In genomic region chr10:99097374-99097773, GRCm38 (mm10) we compare ENCODE assay signal across 9 mouse cellular contexts. TPM values are rescaled to one million over a fixed set of nuclear protein-coding genes. Genes with fewer than 3 reads are reported as not detected.
DNase-seq lines count a peak whose midpoint lies in the region; ATAC-seq and TF ChIP-seq lines count a peak whose summit lies in the region.
"Had no signal": no experiment of that assay in that cellular context is flagged by ENCODE, and none has a peak within 500 bp of the region (broad histone marks: within the 10 kb centered on the region; RNA-seq: fewer than 3 reads in every experiment).

No protein-coding gene starts in this region.

- peak; percentile 33 for DNase-seq in forebrain, postnatal 0 days
- DNase-seq in midbrain, embryonic 14.5 days = peak; percentile 69
- peak; percentile 45 for DNase-seq in adrenal gland, postnatal 25 days
- DNase-seq in induced T-regulatory cell, adult 2 months (ENCODE audit: low read depth) = peak; percentile 77
- DNase-seq in mesoderm, embryonic 11.5 days (ENCODE audit: low read depth, low spot score) = peak; percentile 62
- DNase-seq in MN1 (ENCODE audit: low spot score) = no peak

- H3K4me3 ChIP-seq in forebrain, postnatal 0 days (ENCODE audit: low read depth, low read length) = no peak overlapping the region
- no peak overlapping the region for H3K4me3 ChIP-seq in forebrain, embryonic 15.5 days
- H3K4me3 ChIP-seq in midbrain, embryonic 14.5 days (replicated peaks; ENCODE audit: low read depth, low read length) = no peak overlapping the region
- no peak overlapping the region for H3K4me3 ChIP-seq in midbrain, embryonic 16.5 days (ENCODE audit: low read depth, low read length)
- H3K4me3 ChIP-seq: limb, embryonic 15.5 days had no signal

- H3K9ac ChIP-seq in forebrain, postnatal 0 days = no peak overlapping the region
- H3K9ac ChIP-seq in forebrain, embryonic 15.5 days (replicated peaks) = no peak overlapping the region
- no peak overlapping the region for H3K9ac ChIP-seq in midbrain, embryonic 14.5 days (replicated peaks; ENCODE audit: low read length)
- H3K9ac ChIP-seq in midbrain, embryonic 16.5 days (ENCODE audit: low read depth, low read length) = no peak overlapping the region
- H3K9ac ChIP-seq: limb, embryonic 15.5 days had no signal

- no peak overlapping the region for H3K27ac ChIP-seq in forebrain, postnatal 0 days (ENCODE audit: low read depth, low read length)
- H3K27ac ChIP-seq in forebrain, embryonic 15.5 days (replicated peaks) = no peak overlapping the region
- no peak overlapping the region for H3K27ac ChIP-seq in midbrain, embryonic 14.5 days (replicated peaks; ENCODE audit: low read depth, low read length)
- no peak overlapping the region for H3K27ac ChIP-seq in midbrain, embryonic 16.5 days (ENCODE audit: low read length)
- H3K27ac ChIP-seq: limb, embryonic 15.5 days had no signal

- no peaks in the 10 kb centered on the region for H3K36me3 ChIP-seq in forebrain, postnatal 0 days (ENCODE audit: insufficient read depth)
- no peaks in the 10 kb centered on the region for H3K36me3 ChIP-seq in forebrain, embryonic 15.5 days
- no peaks in the 10 kb centered on the region for H3K36me3 ChIP-seq in midbrain, embryonic 14.5 days (ENCODE audit: control insufficient read depth, insufficient read depth, low read length)
- H3K36me3 ChIP-seq in midbrain, embryonic 16.5 days (ENCODE audit: control insufficient read depth, insufficient read depth, low read length) = no peaks in the 10 kb centered on the region
- H3K36me3 ChIP-seq: limb, embryonic 15.5 days had no signal

- H3K9me3 ChIP-seq in forebrain, postnatal 0 days (ENCODE audit: low read length) = no peaks in the 10 kb centered on the region
- no peaks in the 10 kb centered on the region for H3K9me3 ChIP-seq in forebrain, embryonic 15.5 days
- H3K9me3 ChIP-seq in midbrain, embryonic 14.5 days (ENCODE audit: control insufficient read depth, low read length) = no peaks in the 10 kb centered on the region
- no peaks in the 10 kb centered on the region for H3K9me3 ChIP-seq in midbrain, embryonic 16.5 days (replicated peaks; ENCODE audit: control insufficient read depth, low read length, poor library complexity, severe bottlenecking)
- H3K9me3 ChIP-seq: limb, embryonic 15.5 days had no signal

- peak; percentile 67 for TF ChIP-seq CTCF in forebrain, postnatal 0 days (IDR thresholded peaks at IDR 0.05; ENCODE audit: low read depth)

- H3K4me2 ChIP-seq in forebrain, postnatal 0 days (ENCODE audit: low read depth) = no peak overlapping the region
- H3K4me2 ChIP-seq in forebrain, embryonic 15.5 days (replicated peaks) = no peak overlapping the region
- H3K4me2 ChIP-seq in midbrain, embryonic 14.5 days (ENCODE audit: low read length) = no peak overlapping the region
- no peak overlapping the region for H3K4me2 ChIP-seq in midbrain, embryonic 16.5 days (ENCODE audit: low read length)
- H3K4me2 ChIP-seq: limb, embryonic 15.5 days had no signal

- no peaks in the 10 kb centered on the region for H3K27me3 ChIP-seq in forebrain, postnatal 0 days (ENCODE audit: insufficient read depth, low read length)
- H3K27me3 ChIP-seq in forebrain, embryonic 15.5 days = no peaks in the 10 kb centered on the region
- no peaks in the 10 kb centered on the region for H3K27me3 ChIP-seq in midbrain, embryonic 14.5 days (ENCODE audit: control insufficient read depth, insufficient read depth, low read length)
- no peaks in the 10 kb centered on the region for H3K27me3 ChIP-seq in midbrain, embryonic 16.5 days (ENCODE audit: control insufficient read depth, insufficient read depth, low read depth, low read length)
- H3K27me3 ChIP-seq: limb, embryonic 15.5 days had no signal

- ATAC-seq in forebrain, postnatal 0 days = no peak
- no peak; the same call in 1 of the 2 replicates for ATAC-seq in forebrain, embryonic 15.5 days (replicated peaks)
- ATAC-seq in midbrain, embryonic 14.5 days (ENCODE audit: low FRiP score, low TSS enrichment) = no peak
- ATAC-seq in midbrain, embryonic 16.5 days = no peak

- H3K4me1 ChIP-seq in forebrain, postnatal 0 days (ENCODE audit: insufficient read depth) = no peaks in the 10 kb centered on the region
- no peaks in the 10 kb centered on the region for H3K4me1 ChIP-seq in forebrain, embryonic 15.5 days
- no peaks in the 10 kb centered on the region for H3K4me1 ChIP-seq in midbrain, embryonic 14.5 days (ENCODE audit: control insufficient read depth, insufficient read depth, low read length)
- H3K4me1 ChIP-seq in midbrain, embryonic 16.5 days (ENCODE audit: control insufficient read depth, insufficient read depth, low read length) = no peaks in the 10 kb centered on the region
- H3K4me1 ChIP-seq: limb, embryonic 15.5 days had no signal

- WGBS in forebrain, postnatal 0 days = 71% methylated on average over 10 of the region's 10 CpGs
- WGBS in forebrain, embryonic 15.5 days = 80% methylated on average over 10 of the region's 10 CpGs
- 79% methylated on average over 10 of the region's 10 CpGs for WGBS in midbrain, embryonic 14.5 days
- 76% methylated on average over 10 of the region's 10 CpGs for WGBS in midbrain, embryonic 16.5 days

RNA-seq across cellular contexts. Expression of gene Poc1b, which starts 9.5 kb away (rescaled TPM):
- 10.1 and 12.4 TPM in 2 replicates for total RNA-seq in forebrain, postnatal 0 days (2014; rRNA removed)
- 12.0 and 14.4 TPM in 2 replicates for polyA plus RNA-seq in forebrain, postnatal 0 days (2015; fragmentation: Nextera tagmentation; extraction: Ambion mirVana)
- polyA plus RNA-seq in forebrain, embryonic 15.5 days (2015; fragmentation: Nextera tagmentation; extraction: Ambion mirVana) = 15.4 and 16.4 TPM in 2 replicates
- 10.0 and 14.9 TPM in 2 replicates for polyA plus RNA-seq in midbrain, embryonic 14.5 days (2014; fragmentation: Nextera tagmentation; extraction: Ambion mirVana)
- polyA plus RNA-seq in midbrain, embryonic 16.5 days (2015; fragmentation: Nextera tagmentation; extraction: Ambion mirVana) = 10.5 and 11.2 TPM in 2 replicates
- total RNA-seq in adrenal gland, postnatal 25 days (2021) = 16.2 and 18.2 TPM in 2 replicates

RNA-seq across cellular contexts. Expression of gene Galnt4, which starts 10.6 kb away (rescaled TPM):
- total RNA-seq in forebrain, postnatal 0 days (2014; rRNA removed) = 3.7 and 5.3 TPM in 2 replicates
- 1.5 and 2.1 TPM in 2 replicates for polyA plus RNA-seq in forebrain, postnatal 0 days (2015; fragmentation: Nextera tagmentation; extraction: Ambion mirVana)
- polyA plus RNA-seq in forebrain, embryonic 15.5 days (2015; fragmentation: Nextera tagmentation; extraction: Ambion mirVana) = 2.8 and 2.9 TPM in 2 replicates
- 2.3 and 3.7 TPM in 2 replicates for polyA plus RNA-seq in midbrain, embryonic 14.5 days (2014; fragmentation: Nextera tagmentation; extraction: Ambion mirVana)
- 2.6 and 2.8 TPM in 2 replicates for polyA plus RNA-seq in midbrain, embryonic 16.5 days (2015; fragmentation: Nextera tagmentation; extraction: Ambion mirVana)
- 7.4 and 9.2 TPM in 2 replicates for total RNA-seq in adrenal gland, postnatal 25 days (2021)

RNA-seq across cellular contexts. Expression of gene Phxr2, which starts 28.8 kb away (rescaled TPM):
- not detected in 2 replicates for total RNA-seq in forebrain, postnatal 0 days (2014; rRNA removed)
- not detected in 2 replicates for polyA plus RNA-seq in forebrain, postnatal 0 days (2015; fragmentation: Nextera tagmentation; extraction: Ambion mirVana)
- polyA plus RNA-seq in forebrain, embryonic 15.5 days (2015; fragmentation: Nextera tagmentation; extraction: Ambion mirVana) = not detected in 2 replicates
- polyA plus RNA-seq in midbrain, embryonic 14.5 days (2014; fragmentation: Nextera tagmentation; extraction: Ambion mirVana) = 0.30 TPM in 1 of 2 replicates, not detected in the other
- polyA plus RNA-seq in midbrain, embryonic 16.5 days (2015; fragmentation: Nextera tagmentation; extraction: Ambion mirVana) = not detected in 2 replicates
- not detected in 2 replicates for total RNA-seq in adrenal gland, postnatal 25 days (2021)
- polyA plus RNA-seq: limb, embryonic 15.5 days had no signal
